Mouse (Mus musculus) lung, adult 18-20 months (tissue): ENCODE measurements at regions not wholly inside any gene's neighbourhood (a gene's known extent, or its start where the extent isn't known, plus 50 kb on each side); places are given as distances from the start of the nearest gene placed in this dataset.

ENCODE experiments used
- DNase-seq, 2 experiments: peaks; one replicate each; pipeline ENCODE4 v3.0.0; 2022; ENCODE audit warnings: mixed read lengths in 2 of 2

- DNase-seq: no peak
These were observed 534.4 kb downstream of the Flrt2 start for GRCm38 (mm10) chr12:96226446-96226845.

GRCm38 (mm10) chr12:96228714-96229113, 536.7 kb downstream of the Flrt2 start:
- DNase-seq: no peak

DNA sequence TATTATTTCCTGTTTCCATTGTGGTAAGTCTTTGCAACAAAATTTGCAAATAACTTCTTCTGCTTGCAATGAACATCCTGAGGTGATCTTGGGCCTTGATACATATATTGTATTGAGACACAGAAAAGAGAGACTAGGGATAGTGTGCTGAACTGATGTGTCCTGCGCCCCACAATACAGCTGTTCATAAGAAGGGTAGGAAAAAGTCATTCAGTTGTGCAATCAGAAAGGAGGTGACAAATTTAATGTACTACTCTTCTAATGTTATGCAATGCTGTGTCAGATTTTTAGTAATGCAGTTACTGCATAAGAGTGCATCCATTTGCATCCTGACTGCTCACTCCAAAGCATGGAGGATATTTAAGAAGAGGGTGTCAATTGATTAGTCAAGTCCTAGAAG, 543.5 kb downstream of the Flrt2 start:
- DNase-seq: no peak

DNA sequence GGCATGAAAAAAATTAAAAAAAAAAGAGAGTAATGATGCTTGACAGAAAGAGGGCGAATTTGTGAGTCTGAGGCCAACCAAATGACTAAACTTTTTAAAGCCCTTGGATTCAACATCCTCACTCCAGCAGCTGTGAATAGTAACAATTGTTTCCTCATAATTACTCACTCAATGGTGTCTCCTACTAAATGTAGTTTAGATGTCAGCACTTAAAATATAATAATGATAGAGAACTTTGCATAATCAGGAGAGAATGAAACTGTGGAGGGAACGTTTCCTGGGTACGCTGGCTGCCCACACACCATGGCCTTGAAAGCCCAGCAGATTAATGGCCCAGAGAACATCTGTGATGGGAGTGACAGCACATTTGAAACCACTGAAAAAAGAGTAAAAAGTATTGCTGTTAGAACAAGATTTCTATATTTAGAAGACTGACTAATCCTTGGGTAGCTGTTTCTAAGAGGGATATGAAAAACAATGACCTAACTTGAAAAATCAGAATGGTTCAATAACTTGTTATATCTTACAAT, 544.0 kb downstream of the Flrt2 start:
- no peak for DNase-seq

DNA sequence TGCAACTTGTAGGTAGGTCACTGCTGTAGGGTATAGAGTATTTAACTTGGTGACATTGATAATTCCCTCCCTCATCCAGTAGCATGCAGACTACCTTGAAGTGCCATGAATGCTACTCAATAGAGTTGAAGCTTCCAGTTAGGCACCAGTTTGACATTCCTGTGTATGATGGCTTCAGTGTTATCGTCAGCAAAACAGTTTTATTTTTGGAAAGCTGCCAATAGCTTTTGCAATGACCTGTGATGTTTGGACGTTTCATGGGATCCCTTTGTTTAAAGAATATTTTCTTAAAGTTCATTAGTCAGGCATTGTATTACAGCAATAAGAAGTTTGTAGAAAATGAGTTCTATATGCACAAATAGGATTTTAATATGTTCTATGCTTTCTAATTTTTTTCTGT, 547.6 kb downstream of the Flrt2 start:
- no peak for DNase-seq

DNA sequence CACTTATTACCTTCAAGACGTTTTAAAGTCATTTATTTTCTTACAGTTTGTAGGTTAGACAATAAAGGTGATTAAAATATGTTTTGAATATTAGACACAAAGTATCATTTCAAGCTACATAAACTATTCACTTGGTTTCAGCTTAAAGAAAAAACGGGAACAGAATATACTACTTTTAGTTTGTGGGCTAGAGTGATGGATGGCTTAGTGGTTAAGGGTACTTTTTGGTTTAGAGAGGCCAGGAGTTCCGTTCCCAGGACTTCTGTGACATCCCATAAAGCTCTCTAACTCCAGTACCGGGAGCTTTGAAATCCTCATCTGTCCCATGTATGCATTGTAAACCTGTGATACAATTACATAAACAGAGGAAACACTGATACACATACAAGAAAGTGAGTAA, 570.0 kb downstream of the Flrt2 start:
- DNase-seq: no peak

GRCm38 (mm10) chr12:96275894-96276293, 583.9 kb downstream of the Flrt2 start:
- DNase-seq: no peak

- peak in 1 of 2 experiments; percentile 1 for DNase-seq
These were observed 619.1 kb downstream of the Flrt2 start for GRCm38 (mm10) chr12:96311137-96311536.

GRCm38 (mm10) chr12:96323061-96323786, 631.2 kb downstream of the Flrt2 start:
- DNase-seq: no peak

GRCm38 (mm10) chr12:96351143-96351542, 659.1 kb downstream of the Flrt2 start:
- DNase-seq: no peak

DNA sequence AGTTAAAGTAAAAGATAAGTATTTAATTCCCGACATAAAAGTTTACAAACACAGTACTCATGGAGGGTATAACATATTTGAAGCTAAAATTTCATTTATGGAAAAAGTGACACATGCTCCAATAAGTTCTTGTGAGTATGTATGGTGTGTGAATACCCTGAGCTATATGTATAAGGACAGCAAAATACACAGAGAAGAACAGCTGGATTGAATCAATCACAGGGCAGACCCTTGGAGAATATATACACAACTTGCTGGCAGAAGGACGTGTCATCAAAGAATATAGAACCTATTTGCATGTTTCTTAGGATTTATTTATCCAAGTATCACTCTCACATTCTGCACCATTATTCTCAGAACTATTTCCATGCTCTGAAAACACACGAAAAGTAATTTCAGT, 686.9 kb downstream of the Flrt2 start:
- DNase-seq: no peak

DNA sequence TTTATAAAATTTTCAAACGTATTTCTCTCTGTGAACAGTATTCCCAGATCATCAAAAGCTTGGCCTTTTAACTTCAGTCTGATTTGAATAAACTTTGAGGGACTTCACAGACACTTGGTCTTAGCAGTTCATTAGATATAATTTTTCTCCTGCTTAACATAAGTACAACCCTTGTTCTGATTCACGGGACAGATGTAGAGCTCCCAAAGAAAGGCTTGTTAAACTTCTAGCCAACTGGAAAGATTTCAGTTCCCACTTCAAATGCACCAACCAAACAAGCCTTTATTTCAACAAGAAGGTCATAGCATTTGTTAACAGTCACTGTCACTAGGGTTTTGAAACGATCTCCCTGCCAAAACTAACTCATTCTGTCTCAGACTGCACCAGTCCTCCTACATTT, 727.1 kb downstream of the Flrt2 start:
- no peak for DNase-seq

DNA sequence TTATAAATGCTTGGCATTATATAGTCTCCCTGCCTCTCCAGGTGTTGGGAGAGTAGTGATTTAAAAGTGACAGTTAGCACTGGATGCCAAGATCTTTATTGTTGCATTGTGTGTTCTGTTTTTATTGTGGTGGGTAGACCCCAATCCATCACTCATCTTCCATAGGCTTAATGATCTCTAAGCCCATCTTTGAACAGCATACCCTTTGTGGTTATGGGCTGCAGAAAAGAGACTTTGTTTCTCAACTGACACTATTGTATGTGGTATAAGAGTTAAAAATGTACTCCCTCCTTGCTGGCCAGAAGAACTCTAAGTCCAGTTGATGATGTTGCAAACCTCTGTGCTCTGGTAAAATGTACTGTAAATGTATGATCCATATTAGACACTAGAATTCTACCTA, 727.5 kb downstream of the Flrt2 start:
- DNase-seq: no peak

DNA sequence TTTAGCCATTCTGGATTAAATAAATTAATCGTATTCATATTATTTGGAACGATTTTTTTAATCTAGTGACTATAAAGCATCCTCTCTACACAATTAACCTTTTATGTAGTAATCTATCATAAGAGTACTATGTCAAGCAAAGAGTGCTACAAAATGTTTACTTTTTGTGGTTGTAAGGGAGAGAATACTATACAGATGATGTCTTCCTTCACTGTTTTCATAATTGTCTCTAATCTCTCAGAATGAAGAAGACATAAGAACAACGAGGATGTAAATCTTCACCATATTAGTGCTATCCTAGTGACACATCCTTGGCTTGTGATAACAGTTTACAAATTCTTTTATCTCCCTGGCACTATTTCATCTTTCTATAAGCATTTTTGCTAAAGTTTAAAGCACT, 735.6 kb downstream of the Flrt2 start:
- DNase-seq: no peak

DNA sequence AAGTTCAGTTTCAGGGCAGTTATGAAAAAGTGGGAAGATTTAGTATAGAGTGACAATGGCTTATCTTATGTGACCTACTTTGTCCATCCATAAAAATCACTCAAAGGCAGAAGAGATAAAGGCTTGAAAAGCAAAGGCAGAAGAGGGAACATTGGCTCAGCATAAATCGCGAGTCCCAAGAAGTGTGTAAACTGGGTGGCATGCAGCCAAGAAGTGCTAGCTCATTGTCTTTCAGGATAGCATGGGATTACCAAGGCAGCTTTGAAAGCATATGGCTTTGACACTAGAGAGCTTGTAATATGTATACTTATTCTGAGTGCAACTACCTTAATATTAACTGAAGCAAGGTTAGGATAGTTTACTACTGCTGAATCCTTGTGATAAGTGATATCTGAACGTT, 750.5 kb downstream of the Flrt2 start:
- DNase-seq: no peak

DNA sequence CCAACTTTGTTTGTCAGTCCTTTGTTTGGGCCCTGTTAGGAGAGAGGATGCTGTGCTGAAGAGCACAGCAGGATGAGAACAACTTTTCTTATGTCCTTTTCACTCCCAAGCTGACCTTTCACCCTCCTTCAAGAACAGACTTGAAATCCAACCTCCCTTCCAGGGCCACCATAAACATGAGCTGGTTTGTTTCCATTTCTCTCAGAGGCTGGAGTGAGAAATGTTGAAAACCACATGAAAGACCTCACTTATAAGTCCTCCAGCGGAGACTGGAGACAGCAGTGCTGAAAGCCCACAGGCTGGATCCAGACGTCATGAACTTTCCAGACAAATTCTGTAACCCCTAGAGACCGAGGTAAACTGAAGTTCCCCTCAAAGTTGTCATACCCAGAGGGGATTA, 761.3 kb downstream of the Flrt2 start:
- no peak for DNase-seq

DNA sequence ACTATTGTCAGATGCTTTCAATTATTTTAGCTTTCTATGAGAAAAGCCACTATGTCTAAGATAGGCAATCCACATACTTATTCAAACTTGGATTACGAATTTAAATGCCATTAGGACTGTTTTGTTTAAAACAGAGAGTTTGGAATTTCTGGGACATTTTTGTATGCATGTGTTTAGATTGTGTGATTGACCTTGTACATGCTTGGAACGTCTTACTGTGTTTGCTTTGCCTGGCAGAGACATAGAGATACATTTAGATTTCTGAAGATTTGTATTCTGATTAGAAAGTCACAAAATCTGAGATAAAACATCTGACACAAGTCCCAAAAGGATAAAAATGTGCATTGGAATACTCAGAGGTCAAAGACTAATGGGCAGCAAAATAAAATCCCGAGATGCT, 784.3 kb downstream of the Flrt2 start:
- no peak for DNase-seq

DNA sequence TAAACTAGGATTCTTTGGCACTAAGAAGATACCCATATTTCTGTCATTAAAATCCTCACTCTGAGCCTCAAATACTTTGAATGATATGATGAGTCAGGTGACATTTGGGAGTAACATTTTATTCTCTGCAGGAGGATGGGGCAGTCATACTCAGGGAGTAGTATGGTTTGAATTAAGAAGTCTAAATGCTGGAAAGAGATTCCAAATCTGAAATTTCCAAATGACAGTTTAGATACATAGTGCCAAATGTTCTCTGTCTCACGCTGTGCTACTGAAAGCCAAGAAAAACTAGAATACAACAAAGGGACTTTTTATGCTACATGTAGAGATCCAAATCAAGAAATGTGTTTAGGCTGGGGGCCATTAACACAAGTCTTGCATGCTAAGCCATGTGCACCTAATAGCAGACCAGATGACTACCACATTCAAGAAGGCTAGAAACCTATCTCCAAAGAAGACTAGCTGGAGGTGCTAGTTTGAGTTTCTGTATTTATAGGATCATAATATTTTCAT, 796.5 kb downstream of the Flrt2 start:
- DNase-seq: no peak

DNA sequence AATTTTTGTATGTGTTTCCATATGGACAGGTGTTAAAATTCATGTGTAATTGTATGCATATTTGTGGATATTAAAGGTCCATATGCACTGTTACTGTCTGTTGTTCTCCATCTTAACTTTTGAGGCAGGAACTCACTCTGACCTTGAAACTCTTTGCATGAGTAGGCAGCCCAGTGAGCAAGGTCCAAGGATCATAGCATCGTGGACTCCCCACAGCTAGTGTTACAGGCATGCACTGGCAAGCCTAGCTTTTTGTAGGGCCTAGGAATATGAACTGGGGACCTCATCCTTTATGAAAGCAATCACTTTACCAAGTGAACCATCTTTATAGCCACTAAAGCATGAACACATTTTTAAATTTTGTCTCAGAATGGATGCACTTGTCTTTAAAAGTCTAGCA, 817.6 kb downstream of the Flrt2 start:
- no peak for DNase-seq

GRCm38 (mm10) chr12:96558824-96559223, 866.8 kb downstream of the Flrt2 start:
- DNase-seq: no peak

- DNase-seq: no peak
These were observed 902.8 kb downstream of the Flrt2 start for GRCm38 (mm10) chr12:96594845-96595244.

GRCm38 (mm10) chr12:96615134-96615533, 923.1 kb downstream of the Flrt2 start:
- no peak for DNase-seq

- DNase-seq: no peak
These were observed 923.8 kb downstream of the Flrt2 start for GRCm38 (mm10) chr12:96615850-96616249.

GRCm38 (mm10) chr12:96617226-96617625, 925.2 kb downstream of the Flrt2 start:
- no peak for DNase-seq
